Mouse (Mus musculus) forebrain, embryonic 12.5 days (tissue): Measurements from ENCODE around the gene Cdh26. TPM values are rescaled to one million over a fixed set of nuclear protein-coding genes. Genes with fewer than 3 reads are reported as not detected.

ENCODE experiments used
- ATAC-seq: fragments of 200-750 bp; cut with Nextera tagmentation; 2 replicates; pipeline ENCODE4 v1.8.0; 2017; ENCODE audit warnings: moderate TSS enrichment; ENCODE audit not compliant: low FRiP score
- H3K27ac ChIP-seq: fragments of 300-500 bp; sonication (generic); 2 replicates; pipeline ENCODE4 v1.5.1; 2016; ENCODE audit warnings: mild to moderate bottlenecking
- H3K27me3 ChIP-seq: fragments of 300-500 bp; sonication (generic); 2 replicates; pipeline ENCODE4 v1.6.1; 2016; ENCODE audit warnings: mild to moderate bottlenecking
- H3K36me3 ChIP-seq: fragments of 300-500 bp; sonication (generic); replicated peaks from 2 replicates; pipeline ENCODE4 v1.6.1; 2016; ENCODE audit warnings: mild to moderate bottlenecking
- H3K4me1 ChIP-seq: fragments of 300-500 bp; sonication (generic); 2 replicates; pipeline ENCODE4 v1.6.1; 2016
- H3K4me2 ChIP-seq: fragments of 300-500 bp; sonication (generic); 2 replicates; pipeline ENCODE4 v1.6.1; 2016; ENCODE audit warnings: mild to moderate bottlenecking, moderate library complexity
- H3K4me3 ChIP-seq: fragments of 300-500 bp; sonication (generic); replicated peaks from 2 replicates; pipeline ENCODE4 v1.5.1; 2016; ENCODE audit warnings: mild to moderate bottlenecking
- H3K9ac ChIP-seq: fragments of 300-500 bp; sonication (generic); 2 replicates; pipeline ENCODE4 v1.6.1; 2016; ENCODE audit warnings: mild to moderate bottlenecking
- H3K9me3 ChIP-seq: fragments of 300-500 bp; sonication (generic); 2 replicates; pipeline ENCODE4 v1.6.1; 2016
- WGBS: fragments of 180-500 bp; shearing (Covaris S2); methylation state at CpG from one replicate; pipeline ENCODE4 v1.1.7; 2016; 5-methylcytosine and 5-hydroxymethylcytosine counted together
- polyA plus RNA-seq: library from polyadenylated mRNA; unstranded; fragments of >200 nt; fragmentation: Nextera tagmentation; extraction: Ambion mirVana; gene quantifications from 2 replicates; pipeline ENCODE4 v1.2.1, GENCODE M21; 2016

Cdh26 gene
- polyA plus RNA-seq, 1 experiment from 2014 or later: 0.40 TPM

DNA sequence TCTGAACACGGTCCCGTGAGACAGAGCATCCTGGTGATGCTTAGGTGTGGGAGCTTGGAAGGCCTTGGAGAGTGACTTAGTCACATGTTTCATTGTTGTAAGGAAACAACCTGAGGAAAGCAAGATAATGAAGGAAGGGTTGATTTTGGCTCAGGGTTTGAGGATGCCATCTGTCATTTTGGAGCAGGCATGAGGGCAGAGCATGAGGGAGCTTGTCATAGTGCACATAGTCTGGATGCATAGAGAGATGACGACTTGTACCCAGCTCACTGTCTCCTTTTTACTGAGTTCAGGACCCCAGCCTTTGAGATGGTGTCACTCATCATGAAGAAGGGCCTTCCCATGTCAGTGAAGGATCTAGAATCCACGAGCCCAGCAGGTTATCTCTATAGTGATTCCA is 89.0 kb downstream of the Cdh26 start:
- no peaks in the 10 kb centered on the region for H3K4me1 ChIP-seq
- no peak overlapping the region for H3K27ac ChIP-seq
- H3K36me3 ChIP-seq: no peaks in the 10 kb centered on the region
- ATAC-seq: no peak
- H3K9me3 ChIP-seq: no peaks in the 10 kb centered on the region
- no peak overlapping the region for H3K4me2 ChIP-seq
- H3K9ac ChIP-seq: no peak overlapping the region
- no peaks in the 10 kb centered on the region for H3K27me3 ChIP-seq
- no peak overlapping the region for H3K4me3 ChIP-seq
- WGBS: 90% methylated on average over 4 of the region's 4 CpGs

DNA sequence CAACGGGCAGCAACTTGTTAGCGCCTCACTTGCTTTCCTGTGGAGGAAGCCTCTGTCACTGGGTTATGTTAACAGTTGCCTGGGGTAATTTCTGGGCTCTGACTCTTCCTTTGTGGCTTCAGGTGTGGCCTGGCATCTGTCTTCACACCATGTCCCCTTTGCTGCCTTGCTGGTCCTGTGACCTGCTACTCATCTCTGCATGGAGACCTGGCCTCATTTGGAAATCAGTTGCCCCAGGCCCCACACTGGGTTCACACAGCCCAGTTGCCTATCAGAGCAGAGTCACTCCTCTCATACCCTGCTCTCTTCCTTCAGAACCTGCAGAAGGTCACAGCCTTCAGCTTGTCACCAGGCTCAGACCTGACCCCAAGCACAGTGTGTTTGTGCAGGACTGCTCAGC is 89.9 kb downstream of the Cdh26 start:
- Histone ChIP-seq H3K27me3 (no peaks in the 10 kb centered on the region), H3K4me2 (no peak overlapping the region), H3K9me3 (no peaks in the 10 kb centered on the region), H3K27ac (no peak overlapping the region), H3K4me1 (no peaks in the 10 kb centered on the region), H3K36me3 (no peaks in the 10 kb centered on the region), H3K9ac (no peak overlapping the region), H3K4me3 (no peak overlapping the region)
- 64% methylated on average over 2 of the region's 2 CpGs for WGBS
- ATAC-seq: no peak

DNA sequence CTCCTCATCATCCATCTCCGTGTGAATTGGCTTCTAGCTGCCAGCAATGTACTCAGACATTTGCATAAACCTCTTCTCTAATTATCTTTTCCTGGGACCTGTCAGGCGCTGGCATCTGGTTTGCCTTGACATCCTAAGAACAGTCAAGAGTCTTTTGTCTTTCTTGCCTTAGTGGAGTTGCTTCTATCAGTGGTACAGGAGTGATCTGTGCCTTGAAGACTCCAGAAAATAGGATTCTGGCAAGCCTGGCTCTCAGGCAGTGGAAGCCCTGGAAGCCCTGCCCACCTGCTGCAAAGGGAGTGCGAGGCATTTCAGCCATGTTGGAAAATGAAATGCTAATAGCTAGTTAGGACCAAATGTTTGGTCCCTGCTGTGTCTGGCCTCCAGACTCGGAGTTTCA is 92.0 kb downstream of the Cdh26 start:
- Histone ChIP-seq H3K36me3 (no peaks in the 10 kb centered on the region), H3K4me3 (no peak overlapping the region), H3K27me3 (no peaks in the 10 kb centered on the region), H3K4me1 (no peaks in the 10 kb centered on the region), H3K4me2 (no peak overlapping the region), H3K9ac (no peak overlapping the region), H3K9me3 (no peaks in the 10 kb centered on the region), H3K27ac (0 out of 2 replicates have a peak overlapping the region, but pooled peaks have one; percentile 25)
- ATAC-seq: no peak
- 50% methylated on average over 4 of the region's 4 CpGs for WGBS

DNA sequence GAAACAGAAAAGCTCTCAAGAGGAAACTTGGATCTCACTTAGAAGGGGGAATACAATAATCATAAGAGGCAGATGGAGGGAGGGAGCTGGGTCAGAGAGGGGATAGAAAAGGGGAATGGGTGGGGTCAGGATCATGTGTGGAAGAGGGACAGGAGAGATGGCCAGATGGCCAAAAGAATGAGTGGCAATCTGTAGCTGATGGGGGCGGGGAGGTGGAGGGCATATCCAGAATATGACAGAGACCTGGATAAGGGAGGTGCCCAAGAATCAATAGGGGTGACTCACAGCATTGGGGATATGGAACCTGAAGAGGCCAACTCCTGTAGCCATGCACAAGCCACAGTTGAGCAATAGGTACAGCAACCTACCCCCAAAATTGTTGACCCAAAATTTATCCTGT is 92.5 kb downstream of the Cdh26 start:
- H3K9me3 ChIP-seq: no peaks in the 10 kb centered on the region
- no peak overlapping the region for H3K4me3 ChIP-seq
- H3K4me2 ChIP-seq: no peak overlapping the region
- no peaks in the 10 kb centered on the region for H3K36me3 ChIP-seq
- no peak overlapping the region for H3K9ac ChIP-seq
- 87% methylated on average over 1 of the region's 1 CpGs for WGBS
- ATAC-seq: no peak
- no peaks in the 10 kb centered on the region for H3K4me1 ChIP-seq
- H3K27me3 ChIP-seq: no peaks in the 10 kb centered on the region
- H3K27ac ChIP-seq: 0 out of 2 replicates have a peak overlapping the region, but pooled peaks have one; percentile 25

DNA sequence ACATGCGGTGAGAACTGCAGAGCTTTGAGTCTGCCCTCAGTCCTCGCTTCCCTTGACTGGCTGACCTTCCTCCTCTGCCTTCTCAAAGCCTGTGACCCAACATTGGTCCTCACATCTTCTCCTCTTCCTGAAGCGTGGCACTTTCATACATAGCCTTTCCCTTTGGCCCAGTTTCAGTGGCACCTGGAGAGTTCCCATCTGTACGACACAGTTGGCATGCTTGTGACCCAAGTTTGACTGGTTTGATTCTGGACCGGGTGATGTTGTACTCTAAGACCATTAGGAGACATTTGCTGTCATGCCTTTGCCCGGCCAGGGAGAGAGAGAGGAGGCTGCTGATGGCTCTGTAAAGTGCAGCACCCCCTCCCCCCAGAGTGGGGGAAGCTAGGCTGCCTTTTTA is 96.4 kb downstream of the Cdh26 start:
- H3K27ac ChIP-seq: no peak overlapping the region
- no peak for ATAC-seq

DNA sequence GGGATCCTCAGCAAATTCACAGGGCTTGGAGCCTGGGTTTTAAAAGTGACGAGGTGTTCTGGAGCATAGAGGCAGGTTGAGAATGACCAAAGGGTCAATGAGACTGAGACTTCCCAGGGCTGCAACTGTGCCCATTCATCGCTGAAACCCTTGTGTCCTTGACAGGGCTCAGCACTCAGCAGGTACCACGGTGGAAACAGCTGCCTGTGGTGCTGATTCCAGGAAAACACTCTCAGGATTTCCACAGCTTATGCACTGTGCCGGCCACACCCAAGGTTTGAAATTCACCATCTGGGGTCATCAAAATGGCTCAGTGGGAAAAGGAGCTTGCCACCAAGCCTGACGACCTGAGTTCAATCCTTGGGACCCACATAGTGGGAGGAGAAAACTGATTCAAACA is 100.9 kb downstream of the Cdh26 start:
- Histone ChIP-seq H3K27me3 (no peaks in the 10 kb centered on the region), H3K27ac (no peak overlapping the region), H3K4me1 (no peaks in the 10 kb centered on the region), H3K4me2 (no peak overlapping the region), H3K9ac (no peak overlapping the region), H3K36me3 (no peaks in the 10 kb centered on the region), H3K4me3 (no peak overlapping the region), H3K9me3 (no peaks in the 10 kb centered on the region)
- ATAC-seq: no peak
- 76% methylated on average over 5 of the region's 5 CpGs for WGBS

More for the DNA sequence above, 96.4 kb downstream of the Cdh26 start:
- 83% methylated on average over 6 of the region's 6 CpGs for WGBS
- H3K36me3 ChIP-seq: no peaks in the 10 kb centered on the region
- no peak overlapping the region for H3K4me3 ChIP-seq
- no peaks in the 10 kb centered on the region for H3K4me1 ChIP-seq
- no peaks in the 10 kb centered on the region for H3K9me3 ChIP-seq
- no peak overlapping the region for H3K4me2 ChIP-seq
- no peaks in the 10 kb centered on the region for H3K27me3 ChIP-seq
- H3K9ac ChIP-seq: no peak overlapping the region

DNA sequence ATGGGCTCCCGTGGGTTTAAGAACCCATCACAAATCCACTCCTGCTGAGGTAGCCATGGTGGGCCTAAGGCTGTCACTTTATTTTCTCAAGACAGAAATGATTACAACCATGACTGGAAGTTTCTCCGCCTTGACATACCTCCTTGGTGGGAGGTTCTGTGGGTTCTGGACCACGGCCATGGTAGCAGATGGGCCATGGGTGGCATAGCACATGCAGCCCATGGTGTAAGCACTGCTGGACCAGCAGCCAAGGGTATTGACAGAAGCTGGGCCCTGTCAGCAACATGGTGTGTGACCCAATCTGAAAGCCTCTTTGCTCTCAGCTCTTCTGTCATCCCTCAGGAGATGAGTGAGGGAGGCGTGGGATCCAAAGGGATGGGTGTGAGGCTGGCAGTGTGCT is 106.2 kb downstream of the Cdh26 start:
- no peak for ATAC-seq
- no peaks in the 10 kb centered on the region for H3K27me3 ChIP-seq
- no peak overlapping the region for H3K9ac ChIP-seq
- H3K36me3 ChIP-seq: no peaks in the 10 kb centered on the region
- H3K27ac ChIP-seq: no peak overlapping the region
- H3K4me3 ChIP-seq: no peak overlapping the region
- WGBS: 84% methylated on average over 4 of the region's 4 CpGs
- no peaks in the 10 kb centered on the region for H3K9me3 ChIP-seq
- no peak overlapping the region for H3K4me2 ChIP-seq
- no peaks in the 10 kb centered on the region; the same call in 1 of the 2 replicates for H3K4me1 ChIP-seq

Other genes starting within 250 kb of the Cdh26 start
- gene Sycp2, start 22.8 kb upstream of the Cdh26 start, polyA plus RNA-seq: 0.12 and 0.13 TPM in 2 replicates
- 1.1 and 1.5 TPM in 2 replicates for gene Ppp1r3d, start 16.1 kb upstream of the Cdh26 start, polyA plus RNA-seq
- 1.1 and 1.2 TPM in 2 replicates for gene Fam217b, start 16.0 kb upstream of the Cdh26 start, polyA plus RNA-seq